Mouse (Mus musculus) right cerebral cortex, postnatal 10 days (tissue): ENCODE data around the gene Slc24a4.

Experiments used
- DNase-seq, 2 experiments: peaks; one replicate each; pipeline ENCODE4 v3.0.0; 2021; ENCODE audit warnings: low spot score in 2 of 2

The Slc24a4 gene

GRCm38 (mm10) chr12:102308457-102309011, 180.0 kb downstream of the Slc24a4 start:
- peak; percentile 76 to 89 for DNase-seq

GRCm38 (mm10) chr12:102309099-102309799, 180.7 kb downstream of the Slc24a4 start:
- DNase-seq: no peak

GRCm38 (mm10) chr12:102309800-102310195, 181.3 kb downstream of the Slc24a4 start:
- DNase-seq: no peak

GRCm38 (mm10) chr12:102310261-102310660, 181.7 kb downstream of the Slc24a4 start:
- no peak for DNase-seq

GRCm38 (mm10) chr12:102311454-102311853, 182.9 kb downstream of the Slc24a4 start:
- no peak for DNase-seq
